Mouse (Mus musculus): ENCODE results near the gene Ahnak2. TPM values are rescaled to one million over a fixed set of nuclear protein-coding genes. Genes with fewer than 3 reads are reported as not detected.

Ahnak2 gene
- polyA plus RNA-seq, 1 experiment from 2014 or later, result 0.06 TPM

DNA sequence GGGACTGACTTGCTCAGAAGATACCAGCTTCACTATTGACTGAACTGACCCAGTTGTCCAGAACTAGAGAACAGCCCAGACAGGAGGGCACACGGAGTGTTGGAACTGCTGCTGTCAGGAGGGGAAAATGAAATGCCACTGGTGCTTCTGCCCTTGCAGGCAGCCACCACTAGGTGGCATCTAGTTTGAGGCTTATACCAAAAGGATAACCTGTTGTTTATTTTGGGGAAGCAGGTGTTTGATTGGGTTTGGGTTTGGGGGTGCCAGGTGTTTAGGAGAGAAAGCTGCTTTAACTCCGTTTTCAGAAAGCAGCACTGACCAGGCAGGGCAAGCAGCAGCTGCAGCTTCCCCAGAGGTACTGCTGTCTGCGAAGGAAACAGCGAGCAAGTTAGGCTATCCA lies 13.8 kb upstream of the Ahnak2 start:
- H3K27ac ChIP-seq (replicated peaks), result no peak overlapping the region
- H3K36me3 ChIP-seq, result peaks cover 99% of the 10 kb centered on the region

GRCm38 (mm10) chr12:112814682-112815470 lies 12.4 kb upstream of the Ahnak2 start:
- peaks cover 9% of the 10 kb centered on the region for H3K4me1 ChIP-seq
- H3K9me3 ChIP-seq (replicated peaks), result no peaks in the 10 kb centered on the region
- H3K36me3 ChIP-seq, result peaks cover 84% of the 10 kb centered on the region
- WGBS, result 81% methylated on average over 14 of the region's 14 CpGs
- no peak for DNase-seq (ENCODE audit: low spot score)
- H3K4me3 ChIP-seq, result no peak overlapping the region
- H3K27me3 ChIP-seq (ENCODE audit: low read depth, poor library complexity, severe bottlenecking), result peaks cover 4% of the 10 kb centered on the region; the same call in 1 of the 2 replicates
- H3K27ac ChIP-seq (replicated peaks), result no peak overlapping the region

More for the DNA sequence above, 13.8 kb upstream of the Ahnak2 start:
- Histone ChIP-seq H3K27me3 (ENCODE audit: low read depth, poor library complexity, severe bottlenecking) (no peaks in the 10 kb centered on the region), H3K4me1 (peaks cover 4% of the 10 kb centered on the region), H3K4me3 (no peak overlapping the region), H3K9me3 (replicated peaks) (no peaks in the 10 kb centered on the region)
- DNase-seq (ENCODE audit: low spot score), result peak; percentile 56
- 65% methylated on average over 4 of the region's 4 CpGs for WGBS

- no peaks in the 10 kb centered on the region for H3K9me3 ChIP-seq (replicated peaks)
- peaks cover 69% of the 10 kb centered on the region for H3K36me3 ChIP-seq
- no peak for DNase-seq (ENCODE audit: low spot score)
- H3K4me1 ChIP-seq, result peaks cover 24% of the 10 kb centered on the region
- WGBS, result 82% methylated on average over 7 of the region's 7 CpGs
- no peak overlapping the region for H3K4me3 ChIP-seq
- H3K27ac ChIP-seq (replicated peaks), result no peak overlapping the region
- H3K27me3 ChIP-seq (ENCODE audit: low read depth, poor library complexity, severe bottlenecking), result peaks cover 4% of the 10 kb centered on the region; the same call in 1 of the 2 replicates
Observed at GRCm38 (mm10) chr12:112813370-112813769, 10.9 kb upstream of the Ahnak2 start.

GRCm38 (mm10) chr12:112810092-112810885 lies 7.8 kb upstream of the Ahnak2 start:
- Histone ChIP-seq H3K4me3 (peak overlapping the region; percentile 80), H3K27ac (replicated peaks) (no peak overlapping the region), H3K27me3 (ENCODE audit: low read depth, poor library complexity, severe bottlenecking) (peaks cover 19% of the 10 kb centered on the region), H3K36me3 (peaks cover 40% of the 10 kb centered on the region), H3K9me3 (replicated peaks) (no peaks in the 10 kb centered on the region), H3K4me1 (peaks cover 29% of the 10 kb centered on the region)
- WGBS, result 67% methylated on average over 19 of the region's 19 CpGs
- DNase-seq (ENCODE audit: low spot score), result no peak

- no peak for DNase-seq (ENCODE audit: low spot score)
- Histone ChIP-seq H3K4me1 (peaks cover 29% of the 10 kb centered on the region), H3K27ac (replicated peaks) (peak overlapping the region; percentile 75; the same call in 1 of the 2 replicates), H3K27me3 (ENCODE audit: low read depth, poor library complexity, severe bottlenecking) (peaks cover 24% of the 10 kb centered on the region), H3K9me3 (replicated peaks) (no peaks in the 10 kb centered on the region), H3K36me3 (peaks cover 33% of the 10 kb centered on the region), H3K4me3 (peak overlapping the region; percentile 80)
- 25% methylated on average over 8 of the region's 8 CpGs for WGBS
Observed at GRCm38 (mm10) chr12:112809641-112810040, 7.2 kb upstream of the Ahnak2 start.

GRCm38 (mm10) chr12:112808587-112809364 lies 6.3 kb upstream of the Ahnak2 start, which contains the start of gene Clba1:
TSS of gene Clba1 (plus strand) at chr12:112808937.
- WGBS, result 2% methylated on average over 64 of the region's 64 CpGs
- Histone ChIP-seq H3K27ac (replicated peaks) (peak within 1 kb of the TSS; percentile 75), H3K36me3 (peaks cover 24% of the 10 kb centered on the region), H3K4me1 (peaks cover 29% of the 10 kb centered on the region), H3K9me3 (replicated peaks) (no peaks in the 10 kb centered on the region), H3K27me3 (ENCODE audit: low read depth, poor library complexity, severe bottlenecking) (peaks cover 33% of the 10 kb centered on the region), H3K4me3 (peak within 1 kb of the TSS; percentile 80)
- DNase-seq (ENCODE audit: low spot score), result peak; percentile 92

GRCm38 (mm10) chr12:112808212-112808586 lies 5.7 kb upstream of the Ahnak2 start:
- Histone ChIP-seq H3K36me3 (peaks cover 19% of the 10 kb centered on the region), H3K9me3 (replicated peaks) (no peaks in the 10 kb centered on the region), H3K4me1 (peaks cover 33% of the 10 kb centered on the region), H3K27me3 (ENCODE audit: low read depth, poor library complexity, severe bottlenecking) (peaks cover 38% of the 10 kb centered on the region), H3K4me3 (peak overlapping the region; percentile 80), H3K27ac (replicated peaks) (peak overlapping the region; percentile 75)
- 71% methylated on average over 5 of the region's 5 CpGs for WGBS
- no peak for DNase-seq (ENCODE audit: low spot score)

DNA sequence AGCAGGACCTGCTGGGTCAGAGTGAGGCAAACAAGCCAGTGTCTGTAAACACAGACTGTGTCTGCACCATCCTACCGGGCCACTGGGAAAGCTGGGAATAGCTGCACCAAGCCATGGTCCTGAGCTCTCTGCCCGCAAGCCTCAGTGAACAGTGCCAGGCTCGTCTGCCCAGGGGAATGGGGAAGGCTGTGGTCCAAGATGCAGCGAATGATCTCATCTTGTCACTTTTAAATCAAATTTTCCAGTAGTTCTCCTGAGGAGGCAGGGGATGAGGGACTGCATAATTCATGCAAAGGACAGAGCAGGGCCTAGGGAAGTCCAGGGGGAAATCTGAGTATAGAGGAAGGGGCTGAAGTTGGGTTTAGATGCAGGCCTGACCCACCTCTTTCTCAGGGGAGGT lies 5.3 kb upstream of the Ahnak2 start:
- 87% methylated on average over 4 of the region's 4 CpGs for WGBS
- DNase-seq (ENCODE audit: low spot score), result no peak
- Histone ChIP-seq H3K36me3 (peaks cover 15% of the 10 kb centered on the region), H3K9me3 (replicated peaks) (no peaks in the 10 kb centered on the region), H3K27me3 (ENCODE audit: low read depth, poor library complexity, severe bottlenecking) (peaks cover 40% of the 10 kb centered on the region), H3K27ac (replicated peaks) (no peak overlapping the region), H3K4me3 (no peak overlapping the region), H3K4me1 (peaks cover 37% of the 10 kb centered on the region)

- peaks cover 56% of the 10 kb centered on the region for H3K27me3 ChIP-seq (ENCODE audit: low read depth, poor library complexity, severe bottlenecking)
- H3K36me3 ChIP-seq, result no peaks in the 10 kb centered on the region
- no peak for DNase-seq (ENCODE audit: low spot score)
- WGBS, result 82% methylated on average over 6 of the region's 6 CpGs
- no peak overlapping the region for H3K4me3 ChIP-seq
- H3K27ac ChIP-seq (replicated peaks), result no peak overlapping the region
- H3K9me3 ChIP-seq (replicated peaks), result no peaks in the 10 kb centered on the region
- peaks cover 51% of the 10 kb centered on the region for H3K4me1 ChIP-seq
Observed at GRCm38 (mm10) chr12:112806044-112806443, 3.6 kb upstream of the Ahnak2 start.

GRCm38 (mm10) chr12:112804046-112804445 lies 1.6 kb upstream of the Ahnak2 start:
- WGBS, result 67% methylated on average over 13 of the region's 13 CpGs
- Histone ChIP-seq H3K4me1 (peaks cover 36% of the 10 kb centered on the region), H3K9me3 (replicated peaks) (no peaks in the 10 kb centered on the region), H3K4me3 (no peak overlapping the region), H3K27ac (replicated peaks) (no peak overlapping the region; the same call in 1 of the 2 replicates), H3K36me3 (no peaks in the 10 kb centered on the region), H3K27me3 (ENCODE audit: low read depth, poor library complexity, severe bottlenecking) (peaks cover 70% of the 10 kb centered on the region)
- DNase-seq (ENCODE audit: low spot score), result no peak

- H3K36me3 ChIP-seq, result no peaks in the 10 kb centered on the region
- no peak for DNase-seq (ENCODE audit: low spot score)
- peaks cover 81% of the 10 kb centered on the region for H3K27me3 ChIP-seq (ENCODE audit: low read depth, poor library complexity, severe bottlenecking)
- WGBS, result 16% methylated on average over 3 of the region's 3 CpGs
- peaks cover 26% of the 10 kb centered on the region for H3K4me1 ChIP-seq
- no peaks in the 10 kb centered on the region for H3K9me3 ChIP-seq (replicated peaks)
- H3K4me3 ChIP-seq, result peak overlapping the region; percentile 81
- no peak overlapping the region for H3K27ac ChIP-seq (replicated peaks)
Observed at GRCm38 (mm10) chr12:112802917-112803316, 460 bp upstream of the Ahnak2 start.

DNA sequence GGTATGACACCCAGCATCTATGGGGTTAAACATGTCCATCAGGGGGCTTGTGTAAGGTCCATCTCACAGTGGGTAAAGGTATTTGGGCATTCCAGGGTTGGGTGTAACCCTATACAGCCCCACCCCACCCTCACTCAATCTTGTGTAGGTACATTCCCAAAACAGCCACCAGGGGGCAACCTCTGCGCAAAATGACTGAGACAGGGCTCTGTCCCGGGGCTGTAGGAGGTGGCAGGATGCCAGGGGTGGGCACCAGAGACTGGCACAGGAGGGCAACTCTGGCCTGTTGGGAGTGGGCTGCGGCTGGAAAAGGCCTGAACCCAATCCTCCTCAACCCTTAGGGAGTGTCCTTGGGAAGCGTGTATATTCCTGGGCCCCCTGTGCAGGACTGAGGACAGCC lies 2.0 kb downstream of the Ahnak2 start:
- peak; percentile 59 for DNase-seq (ENCODE audit: low spot score)
- Histone ChIP-seq H3K27me3 (ENCODE audit: low read depth, poor library complexity, severe bottlenecking) (peaks cover 88% of the 10 kb centered on the region), H3K4me3 (no peak overlapping the region), H3K36me3 (no peaks in the 10 kb centered on the region), H3K4me1 (peaks cover 36% of the 10 kb centered on the region), H3K9me3 (replicated peaks) (no peaks in the 10 kb centered on the region), H3K27ac (replicated peaks) (no peak overlapping the region)
- WGBS, result 9% methylated on average over 4 of the region's 4 CpGs
